Mouse (Mus musculus) gonadal fat pad, adult 2 months (tissue): ENCODE data around the gene Tmem53. TPM values are rescaled to one million over a fixed set of nuclear protein-coding genes. Genes with fewer than 3 reads are reported as not detected.
"Not testable (repeated sequence)": the region's sequence is repeated elsewhere in the genome, so short reads cannot be mapped to it uniquely, and the experiment has no call there.

Experiments used
- DNase-seq: peaks from one replicate; pipeline ENCODE4 v3.0.0-alpha.2; 2012; ENCODE audit warnings: low read depth
- polyA plus RNA-seq: library from polyadenylated mRNA; depleted of rRNA; stranded (reverse); fragments of >200 nt; gene quantifications from 2 replicates; pipeline ENCODE4 v1.2.3, GENCODE M21; 2012

Gene Tmem53
- polyA plus RNA-seq, 1 experiment = 61.2 TPM

DNA sequence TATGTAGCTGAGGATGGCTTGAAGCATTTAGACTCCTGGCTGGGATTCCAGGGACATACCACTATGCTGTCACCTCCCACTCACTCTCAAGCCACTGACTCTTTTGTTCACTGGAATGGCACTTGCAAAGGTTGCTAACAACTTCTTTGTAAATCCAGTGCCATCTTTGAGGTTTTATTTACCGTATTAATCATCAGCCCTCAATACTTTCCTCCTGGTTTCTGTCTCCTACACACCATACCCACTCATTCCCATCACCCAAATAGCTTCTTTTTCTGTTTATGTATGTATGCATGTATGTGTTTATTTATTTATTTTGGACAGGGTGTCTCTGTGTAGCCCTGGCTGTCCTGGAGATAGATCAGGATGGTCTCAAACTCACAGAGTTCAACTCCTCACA lies 769 bp upstream of the Tmem53 start:
- DNase-seq = no peak

DNA sequence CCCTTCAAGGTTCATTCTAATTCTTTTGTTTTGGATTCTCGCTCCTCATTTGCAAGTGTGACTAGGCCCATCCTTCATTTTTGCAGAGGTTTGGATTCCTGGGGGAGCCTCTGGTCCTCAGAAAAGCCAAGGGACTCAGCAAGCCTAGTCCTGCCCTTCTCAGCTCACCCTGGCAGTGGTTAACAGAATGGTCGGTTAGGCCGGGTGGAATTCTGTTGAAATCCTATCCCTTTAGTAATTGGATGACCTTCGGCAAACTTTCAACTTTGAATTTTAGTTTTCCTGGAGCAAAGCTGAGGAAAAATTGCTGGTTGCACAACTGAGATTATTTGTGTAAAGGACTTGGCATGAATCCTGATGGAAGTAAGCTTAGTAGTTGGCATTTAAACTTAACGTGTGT lies 600 bp downstream of the Tmem53 start:
- DNase-seq = peak; percentile 95

DNA sequence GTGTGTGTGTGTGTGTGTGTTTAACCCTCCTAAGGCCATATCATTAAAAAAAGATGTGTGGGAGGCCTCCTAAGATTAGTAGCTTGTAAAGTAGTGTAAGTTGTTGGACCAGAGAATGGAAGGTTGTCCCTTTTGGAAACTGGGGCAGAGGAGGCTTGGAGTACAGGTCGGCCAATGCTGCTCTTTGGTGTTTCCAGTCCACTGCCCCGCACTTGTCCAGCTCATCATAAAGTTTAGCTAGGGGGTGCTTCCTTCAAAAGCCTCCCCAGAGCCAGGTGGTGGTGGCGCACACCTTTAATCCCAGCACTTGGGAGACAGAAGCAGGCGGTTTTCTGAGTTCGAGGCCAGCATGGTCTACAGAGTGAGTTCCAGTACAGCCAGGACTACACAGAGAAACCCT lies 1.0 kb downstream of the Tmem53 start:
- no peak for DNase-seq

DNA sequence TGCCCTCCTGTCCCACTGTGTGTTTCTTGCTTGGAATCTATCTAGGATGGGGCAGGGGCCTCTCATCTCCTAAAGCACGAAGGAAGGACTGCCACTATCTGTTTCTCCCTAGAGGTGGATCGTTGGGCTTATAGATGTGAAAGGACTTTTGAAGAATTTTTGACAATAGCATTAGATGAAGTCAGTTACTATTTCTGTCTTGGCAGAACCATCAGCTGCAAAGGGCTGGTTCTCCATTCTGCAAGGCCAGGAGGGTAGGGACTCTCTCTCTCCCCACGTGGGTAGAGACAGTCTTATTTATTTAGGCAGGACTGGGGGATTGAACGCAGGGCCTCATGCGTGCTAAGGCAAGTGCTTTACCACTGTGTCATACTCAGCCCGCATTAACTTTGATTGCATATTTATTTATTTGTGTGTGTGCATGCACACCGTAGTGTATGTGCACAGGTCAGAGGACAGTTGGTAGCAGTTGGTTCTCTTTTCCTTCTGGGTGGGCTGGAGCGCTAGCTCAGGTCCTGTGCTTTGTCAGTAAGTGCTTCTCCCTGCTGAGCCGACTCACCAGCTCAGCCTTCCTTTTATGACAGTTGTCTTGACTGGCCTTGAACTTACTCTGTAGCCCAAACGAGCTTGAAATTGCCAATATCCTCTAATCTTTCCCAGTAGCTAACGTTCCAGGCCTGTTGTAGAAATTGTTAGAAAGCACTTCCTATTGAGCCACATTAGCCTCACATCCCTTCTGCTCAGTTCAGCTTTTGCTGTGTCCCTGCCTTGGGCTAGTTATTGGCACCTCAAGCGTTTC lies 1.7 kb downstream of the Tmem53 start:
- peak; percentile 49 for DNase-seq

DNA sequence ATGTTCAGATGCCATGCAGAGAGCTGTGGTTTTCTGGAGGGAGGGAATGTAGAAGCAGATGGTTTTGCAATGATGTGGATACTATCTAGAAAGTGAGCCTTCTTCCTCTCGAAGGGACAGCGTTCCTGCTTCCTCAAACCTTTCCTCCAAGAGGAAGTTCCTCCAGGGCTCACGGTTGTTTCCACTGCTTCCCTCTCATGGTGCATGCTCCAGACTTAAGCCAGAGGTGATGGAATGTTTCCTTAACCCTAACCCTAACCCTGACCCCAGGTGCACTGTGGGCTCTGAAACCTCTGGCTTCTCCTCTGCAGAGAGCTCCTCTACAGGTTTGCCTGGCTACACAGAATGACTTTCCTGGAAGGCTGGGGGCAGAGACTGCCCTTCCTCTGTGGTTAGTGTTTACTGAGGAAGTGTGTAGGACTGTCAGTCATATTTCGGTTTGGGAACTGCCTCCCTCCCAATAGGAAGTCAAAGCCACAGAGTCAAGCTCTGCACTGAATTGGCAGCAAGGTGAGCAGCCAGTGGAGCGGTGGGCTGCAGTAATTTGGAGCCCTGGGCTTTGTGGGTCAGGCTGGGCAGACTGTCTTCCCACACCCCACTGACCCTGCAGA lies 2.4 kb downstream of the Tmem53 start:
- no peak for DNase-seq

DNA sequence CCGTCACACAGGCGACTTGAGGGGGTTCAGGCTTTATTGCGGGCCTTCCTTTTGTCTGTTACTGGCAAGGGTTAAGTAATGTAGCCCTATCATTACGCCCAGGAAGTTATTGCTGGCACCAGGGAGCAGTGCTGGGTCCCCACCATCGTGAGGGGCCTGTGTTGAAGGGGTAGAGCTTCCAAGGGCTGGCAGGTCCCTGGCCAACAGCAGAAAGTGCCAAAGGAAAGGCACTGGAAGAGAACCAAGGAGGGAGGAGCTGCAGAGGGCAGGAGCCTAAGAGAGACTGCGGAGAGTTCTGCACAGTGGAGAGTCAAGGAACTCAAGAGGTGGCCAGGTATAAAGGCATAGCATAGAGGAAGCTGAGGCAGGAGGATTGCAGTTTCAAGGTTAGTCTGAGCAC lies 2.9 kb downstream of the Tmem53 start:
- no peak for DNase-seq

DNA sequence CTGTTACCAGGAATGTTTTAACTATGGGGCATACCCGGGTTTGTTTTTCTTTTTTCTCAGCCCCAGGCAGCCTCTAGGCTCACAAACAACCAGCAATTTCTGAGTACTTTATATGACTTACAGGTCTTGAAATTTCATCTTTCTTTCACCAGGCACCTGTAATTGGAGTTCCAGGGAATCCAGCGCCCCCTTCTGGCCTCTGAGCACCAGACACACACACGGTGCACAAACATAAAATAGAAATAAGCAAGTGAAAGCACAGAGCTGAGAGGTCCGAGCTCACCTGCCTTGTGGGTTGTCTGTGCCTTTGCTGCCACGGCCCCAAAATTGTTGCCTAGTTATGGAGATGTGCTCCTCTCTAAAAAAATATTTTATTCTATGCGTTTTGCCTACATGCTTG lies 8.2 kb downstream of the Tmem53 start:
- not testable (repeated sequence) for DNase-seq

DNA sequence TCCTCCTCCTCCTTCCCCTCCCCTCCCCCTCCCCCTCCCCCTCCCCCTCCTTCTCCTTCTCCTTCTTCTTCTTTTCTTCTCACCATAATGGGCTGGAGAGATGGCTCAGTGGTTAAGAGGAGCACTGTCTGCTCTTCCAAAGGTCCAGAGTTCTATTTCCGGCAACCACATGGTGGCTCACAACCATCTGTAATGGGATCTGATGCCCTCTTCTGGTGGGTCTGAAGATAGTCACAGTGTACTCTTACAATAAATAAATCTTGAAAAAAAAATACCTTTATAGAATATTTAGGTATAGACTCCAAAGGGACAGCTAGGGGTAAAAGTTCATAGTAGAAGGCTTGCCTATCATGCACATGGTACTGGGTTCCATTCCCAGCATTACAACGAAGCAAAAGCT lies 9.5 kb downstream of the Tmem53 start:
- DNase-seq = no peak

DNA sequence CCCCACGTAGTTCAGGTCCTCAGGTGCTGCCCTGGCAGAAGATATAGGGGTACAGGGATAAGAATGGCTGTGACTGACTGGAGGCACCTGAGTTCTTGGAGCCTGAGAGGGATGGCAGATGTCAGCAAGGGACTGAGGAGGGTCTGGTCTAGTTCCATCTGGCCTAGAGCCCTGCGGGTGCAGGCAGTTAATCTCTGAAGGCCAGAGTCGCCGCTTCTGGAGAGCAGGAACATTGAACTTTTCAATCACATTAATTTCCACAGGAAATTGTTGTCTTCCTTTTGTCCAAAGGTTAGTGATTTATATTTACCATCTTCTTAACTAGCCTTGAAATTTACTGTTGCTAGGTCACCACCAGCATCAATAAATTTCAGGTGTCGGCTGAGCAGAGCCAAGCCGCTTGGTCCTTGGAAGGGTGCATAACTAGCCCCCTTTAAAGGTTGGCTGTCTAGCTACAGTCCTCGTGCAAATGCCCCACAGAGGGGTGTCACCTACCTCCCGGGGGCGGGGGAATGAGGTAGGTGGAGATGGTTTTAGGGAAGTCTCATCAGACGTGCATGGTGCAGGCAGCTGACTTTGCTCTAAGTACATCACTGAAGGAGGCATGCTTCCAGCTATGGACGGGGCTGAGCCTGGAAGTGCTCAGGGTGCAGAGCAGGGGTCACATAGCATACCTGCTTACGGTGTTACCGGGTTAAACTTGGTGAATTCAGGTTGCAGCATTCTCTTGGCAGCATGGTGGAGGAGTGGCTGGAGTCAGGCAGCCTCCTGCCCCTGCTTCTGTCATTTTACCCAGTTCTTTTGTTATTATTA lies 10.6 kb downstream of the Tmem53 start:
- DNase-seq = no peak

DNA sequence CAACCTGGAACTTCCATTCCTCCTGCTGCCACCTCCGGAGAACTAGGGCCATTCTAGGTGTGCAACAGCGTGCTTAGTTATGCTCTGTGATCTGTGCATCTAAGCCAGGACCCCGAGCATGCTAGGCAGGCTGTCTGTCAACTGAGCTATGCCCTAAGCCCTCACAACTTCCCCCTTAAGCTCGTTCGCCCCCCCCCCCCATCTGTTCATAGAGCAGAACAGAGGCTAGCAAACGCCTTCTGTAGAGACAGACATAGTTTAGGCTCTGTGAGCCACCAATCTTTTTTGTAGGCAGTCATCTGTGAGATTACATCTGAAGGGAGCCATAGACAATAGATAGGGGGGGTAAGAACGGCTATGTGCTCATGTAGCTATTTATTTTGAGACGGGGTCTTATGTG lies 11.2 kb downstream of the Tmem53 start:
- DNase-seq = no peak

DNA sequence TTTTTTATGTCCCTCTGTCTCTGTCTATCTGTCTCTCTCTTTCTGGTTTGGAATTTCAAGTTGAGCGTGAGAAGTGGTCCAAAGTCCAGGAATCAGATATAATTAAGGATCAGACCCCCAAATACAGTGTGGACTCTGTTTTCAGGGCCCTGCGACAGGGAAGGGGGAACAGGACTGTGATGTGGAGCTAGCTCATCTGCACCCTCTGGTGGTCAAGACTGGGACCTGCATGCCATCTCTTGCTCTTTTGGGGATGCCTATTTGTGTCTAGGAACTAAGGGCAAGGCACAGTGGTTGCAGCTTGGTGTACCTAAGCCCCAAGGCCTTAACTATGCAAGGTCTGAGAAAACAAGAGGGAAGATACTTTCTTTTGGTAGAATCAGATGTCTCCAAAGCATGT lies 15.5 kb downstream of the Tmem53 start:
- no peak for DNase-seq

DNA sequence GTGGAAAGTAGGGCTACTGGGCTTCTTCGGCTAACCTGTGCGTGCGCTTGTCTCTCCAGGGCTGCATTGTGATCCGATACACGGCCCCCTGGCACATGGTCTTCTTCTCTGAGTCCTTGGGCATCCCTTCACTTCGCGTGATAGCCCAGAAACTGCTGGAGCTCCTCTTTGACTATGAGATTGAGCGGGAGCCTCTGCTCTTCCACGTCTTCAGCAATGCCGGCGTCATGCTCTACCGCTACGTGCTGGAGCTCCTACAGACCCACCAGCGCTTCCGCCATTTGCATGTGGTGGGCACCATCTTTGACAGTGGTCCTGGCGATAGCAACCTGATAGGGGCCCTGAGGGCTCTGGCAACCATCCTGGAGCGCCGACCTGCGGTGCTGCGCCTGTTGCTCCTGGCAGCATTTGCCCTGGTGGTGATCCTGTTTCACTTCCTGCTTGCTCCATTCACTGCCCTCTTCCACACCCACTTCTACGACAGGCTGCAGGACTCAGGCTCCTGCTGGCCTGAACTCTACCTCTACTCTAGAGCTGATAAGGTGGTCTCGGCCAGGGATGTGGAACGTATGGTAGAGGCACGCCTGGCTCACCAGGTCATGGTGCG lies 16.2 kb downstream of the Tmem53 start:
- DNase-seq = no peak

DNA sequence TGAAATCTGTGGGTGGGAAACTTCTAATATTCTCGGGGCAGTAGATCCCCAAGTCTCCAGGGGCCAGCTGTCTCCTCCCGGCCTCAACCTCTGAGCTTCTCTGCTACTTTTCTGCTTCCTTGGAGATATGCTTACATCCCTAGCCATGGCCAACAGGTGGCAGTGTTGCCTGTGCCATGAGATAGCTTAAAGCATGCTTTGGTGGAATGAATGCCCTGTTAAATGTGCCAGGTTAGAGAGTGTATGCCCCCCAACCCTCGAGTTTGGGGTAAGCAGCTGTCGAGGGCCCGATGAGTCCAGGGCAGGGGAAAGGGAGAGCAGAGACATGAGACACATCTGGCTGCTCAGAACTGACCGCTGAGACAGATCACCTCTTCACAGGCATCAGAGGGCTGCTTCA lies 18.5 kb downstream of the Tmem53 start:
- no peak for DNase-seq

DNA sequence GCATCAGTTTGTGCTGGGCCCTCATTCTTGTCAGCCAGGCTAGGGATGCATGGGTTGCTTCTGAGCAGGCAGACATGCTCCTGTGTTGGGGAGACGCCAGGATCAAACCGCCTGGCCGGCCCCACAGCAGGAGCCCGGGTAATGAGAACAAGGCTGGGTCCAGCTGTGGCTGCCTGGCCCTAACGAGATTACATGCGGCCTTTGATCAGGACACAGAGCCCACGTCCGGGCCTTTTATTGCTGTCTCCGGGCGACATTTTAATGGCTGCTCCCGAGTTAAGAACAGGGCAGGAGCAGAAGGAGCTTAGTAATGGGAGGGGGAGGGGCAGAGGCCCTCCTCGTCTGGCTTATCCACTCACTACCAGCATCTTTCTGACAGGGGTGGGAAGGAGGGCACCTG lies 20.7 kb downstream of the Tmem53 start:
- no peak for DNase-seq

DNA sequence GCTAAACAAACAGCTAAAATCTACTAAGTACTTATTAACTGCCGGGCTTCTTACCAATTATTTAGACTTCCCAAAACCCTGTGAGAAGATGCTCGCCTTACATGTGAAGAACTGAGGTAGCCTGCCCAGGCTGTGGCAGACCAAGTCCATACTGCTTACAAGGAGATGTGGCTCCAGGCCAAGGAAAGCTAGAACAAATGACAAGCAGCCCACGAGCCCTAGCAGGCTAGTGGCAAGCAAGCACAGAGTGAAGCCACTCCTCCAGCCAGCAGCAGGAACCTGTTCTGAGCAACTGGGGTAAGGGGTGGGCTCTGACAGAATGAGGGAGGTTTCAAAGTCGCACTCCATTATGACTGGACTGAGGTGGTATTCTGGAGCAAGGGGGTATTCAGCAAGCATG lies 23.0 kb downstream of the Tmem53 start:
- no peak for DNase-seq

DNA sequence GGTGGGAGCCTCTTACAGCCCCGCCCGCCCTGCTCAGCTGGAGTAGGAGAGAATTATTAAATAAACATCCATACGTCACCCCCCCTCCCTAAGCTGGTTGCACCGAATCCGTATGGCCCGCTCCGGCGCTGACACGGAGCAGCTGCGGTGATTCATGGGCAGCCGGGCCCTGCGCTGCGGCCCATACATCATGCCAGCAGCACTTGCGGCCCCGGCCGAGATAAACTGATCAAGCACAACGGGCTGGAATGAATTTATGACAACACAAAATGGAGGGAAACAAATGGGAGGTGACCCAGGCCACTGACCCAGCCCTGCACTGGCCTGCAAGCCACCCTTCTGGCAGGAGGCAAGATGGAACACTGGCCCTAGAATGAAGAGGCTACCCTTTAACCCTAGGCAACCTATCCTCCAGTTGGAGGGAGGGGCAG lies 24.5 kb downstream of the Tmem53 start:
- DNase-seq = no peak

DNA sequence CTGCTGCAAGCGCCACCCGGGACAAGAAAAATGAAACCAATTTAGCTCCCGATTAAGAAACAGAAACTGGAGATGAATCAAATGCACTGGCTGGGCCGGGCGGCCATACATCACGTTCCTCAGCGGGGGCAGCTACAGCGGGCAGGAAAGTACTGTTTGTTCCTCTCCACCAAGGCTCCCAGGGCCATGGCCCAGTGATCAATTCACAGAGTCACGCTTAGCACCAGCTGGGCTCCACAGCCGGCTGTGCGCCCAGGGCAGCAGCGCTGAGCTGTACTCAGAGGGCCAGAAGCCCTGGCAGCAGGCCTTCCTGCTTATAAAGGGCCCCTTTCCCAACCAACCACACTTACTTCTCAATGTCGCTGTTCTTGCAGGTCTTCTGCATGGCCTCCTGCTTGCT lies 25.3 kb downstream of the Tmem53 start:
- DNase-seq = no peak

DNA sequence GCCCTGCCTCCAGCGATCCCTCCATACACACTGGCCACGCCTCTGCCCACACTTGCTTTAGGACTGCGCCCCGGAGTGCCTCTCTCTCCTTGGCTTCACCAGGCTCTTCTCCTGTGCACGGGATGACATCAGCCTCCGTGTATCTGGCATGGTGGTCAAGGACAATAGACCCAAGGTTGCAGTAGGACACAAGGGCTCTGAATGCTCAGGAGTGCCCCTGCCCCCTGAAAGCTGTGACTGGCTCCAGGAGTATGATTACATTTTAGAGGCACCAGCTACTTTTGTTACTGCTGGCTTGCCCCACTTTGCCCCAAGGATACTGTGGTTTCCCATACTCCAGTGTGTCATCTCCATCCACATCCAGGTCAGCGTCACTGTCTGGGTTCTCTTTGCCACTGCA lies 25.9 kb downstream of the Tmem53 start:
- no peak for DNase-seq

DNA sequence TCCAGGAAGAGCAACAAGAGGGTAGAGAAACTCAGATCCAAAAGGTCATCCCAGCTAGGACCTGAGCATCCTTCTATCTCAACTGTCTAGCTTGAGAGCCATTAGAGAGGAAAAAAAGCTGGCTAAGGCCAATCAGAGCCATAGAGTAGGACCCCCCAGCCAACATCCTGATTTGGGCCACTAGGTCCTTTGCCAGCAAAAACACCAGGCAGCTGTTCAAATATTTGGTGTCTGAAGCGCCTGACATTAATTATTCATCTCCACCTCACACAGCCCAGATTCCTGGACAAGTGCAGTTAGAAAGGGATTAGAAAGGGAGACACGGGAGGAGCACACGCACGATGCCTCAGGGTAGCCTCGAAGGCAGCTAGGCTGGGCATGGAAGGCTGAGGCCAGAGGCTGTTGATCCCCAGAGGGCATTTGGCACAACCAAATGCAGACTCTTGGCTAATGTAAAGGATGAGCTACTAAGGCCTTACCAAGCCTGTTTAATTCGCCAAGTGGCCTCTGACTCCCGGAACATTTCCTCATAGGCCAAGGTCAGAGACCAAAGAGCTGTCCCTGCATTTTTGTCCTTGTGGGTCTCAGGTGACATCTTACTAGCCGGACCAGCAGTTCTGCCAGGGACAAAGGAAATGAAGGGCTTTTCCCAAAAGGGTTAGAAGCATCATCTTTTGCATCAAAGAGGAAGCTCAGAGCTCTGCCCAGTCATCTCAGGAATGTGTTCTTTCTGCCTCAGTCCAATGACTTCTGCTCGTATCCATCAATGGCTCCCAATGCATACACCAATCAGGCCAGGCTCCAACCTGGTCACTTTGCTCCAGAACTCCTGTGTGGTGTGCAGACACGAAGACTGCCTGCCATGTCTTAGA lies 26.9 kb downstream of the Tmem53 start:
- DNase-seq = no peak

DNA sequence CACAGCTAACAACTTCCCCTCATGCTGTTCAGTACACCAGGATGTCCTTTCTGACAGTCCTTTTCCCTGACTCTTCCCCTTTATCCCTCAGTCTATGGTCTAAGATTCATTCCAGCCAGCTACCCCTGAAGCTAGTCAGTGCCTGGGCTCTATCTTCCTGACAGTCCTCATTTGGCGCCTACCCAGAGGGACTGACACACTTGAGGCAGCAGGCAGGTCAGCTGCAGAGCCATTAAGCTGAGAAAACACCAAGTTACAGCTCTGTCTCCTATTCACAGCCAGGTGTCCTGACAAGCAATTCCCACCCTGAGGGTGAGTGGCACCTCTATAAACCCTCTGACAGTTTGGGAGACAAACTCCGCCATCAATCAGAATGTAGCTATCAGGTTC lies 27.5 kb downstream of the Tmem53 start:
- DNase-seq = no peak

DNA sequence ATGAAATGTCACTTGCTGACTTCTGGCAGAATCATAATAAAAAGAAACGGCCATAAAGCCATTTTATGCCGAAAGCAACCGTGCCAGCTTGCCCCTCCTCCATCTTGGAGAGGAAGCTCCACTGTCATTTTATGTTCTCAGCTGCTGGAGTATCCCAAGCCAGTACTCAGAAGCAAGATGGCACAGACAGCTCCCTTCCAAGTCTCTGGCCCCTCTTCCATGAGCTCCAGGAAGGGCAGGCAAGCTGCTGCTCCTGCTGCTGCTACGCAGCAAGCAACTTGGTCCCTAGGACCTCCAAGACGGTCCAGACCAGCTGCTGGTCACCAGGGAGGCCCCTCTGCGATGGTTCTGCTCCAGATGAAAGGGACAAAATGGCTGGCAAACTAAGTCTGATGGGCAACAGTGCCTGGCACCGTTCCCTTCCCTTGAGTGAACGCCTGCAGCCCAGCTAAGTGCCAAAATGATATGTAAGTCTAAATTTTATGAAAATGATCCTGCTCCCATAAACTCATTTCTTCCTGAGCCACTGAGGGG lies 28.7 kb downstream of the Tmem53 start:
- no peak for DNase-seq
